Mouse (Mus musculus): ENCODE measurements around the gene Dis3l2. TPM values are rescaled to one million over a fixed set of nuclear protein-coding genes. Genes with fewer than 3 reads are reported as not detected.

Gene Dis3l2
- polyA plus RNA-seq, 1 experiment from 2014 or later, result 40.6 TPM

Other genes with a start within 250 kb of the Dis3l2 start
- 3,230 and 3,412 TPM in 2 replicates for gene Ptma, start 177.1 kb upstream of the Dis3l2 start, polyA plus RNA-seq (2014; fragmentation: Nextera tagmentation; extraction: Ambion mirVana)
- gene Pde6d, start 121.2 kb upstream of the Dis3l2 start, polyA plus RNA-seq (2014; fragmentation: Nextera tagmentation; extraction: Ambion mirVana), result 81.0 and 88.0 TPM in 2 replicates
- gene Cops7b, start 120.9 kb upstream of the Dis3l2 start, polyA plus RNA-seq (2014; fragmentation: Nextera tagmentation; extraction: Ambion mirVana), result 57.1 and 62.3 TPM in 2 replicates
- 0.79 and 0.98 TPM in 2 replicates for gene Nppc, start 33.2 kb upstream of the Dis3l2 start, polyA plus RNA-seq (2014; fragmentation: Nextera tagmentation; extraction: Ambion mirVana)